Mouse (Mus musculus) adrenal gland, adult 18-20 months (tissue): ENCODE results near the gene Tnip1. TPM values are rescaled to one million over a fixed set of nuclear protein-coding genes. Genes with fewer than 3 reads are reported as not detected.

Experiments
- DNase-seq, 2 experiments: peaks; one replicate each; pipeline ENCODE4 v3.0.0; 2021 to 2022; ENCODE audit warnings: low spot score in 2 of 2
- total RNA-seq, 2 experiments: library from RNA; stranded (reverse); gene quantifications; 1 replicate in 1 of 2; 2 replicates in 1 of 2; pipeline ENCODE4 v1.2.3; 2021

Tnip1 gene
- total RNA-seq, 2 experiments from 2014 or later: 63.7 to 85.8 TPM

- DNase-seq: no peak
Observed at GRCm38 (mm10) chr11:54884937-54885336, 77.8 kb downstream of the Tnip1 start.

DNA sequence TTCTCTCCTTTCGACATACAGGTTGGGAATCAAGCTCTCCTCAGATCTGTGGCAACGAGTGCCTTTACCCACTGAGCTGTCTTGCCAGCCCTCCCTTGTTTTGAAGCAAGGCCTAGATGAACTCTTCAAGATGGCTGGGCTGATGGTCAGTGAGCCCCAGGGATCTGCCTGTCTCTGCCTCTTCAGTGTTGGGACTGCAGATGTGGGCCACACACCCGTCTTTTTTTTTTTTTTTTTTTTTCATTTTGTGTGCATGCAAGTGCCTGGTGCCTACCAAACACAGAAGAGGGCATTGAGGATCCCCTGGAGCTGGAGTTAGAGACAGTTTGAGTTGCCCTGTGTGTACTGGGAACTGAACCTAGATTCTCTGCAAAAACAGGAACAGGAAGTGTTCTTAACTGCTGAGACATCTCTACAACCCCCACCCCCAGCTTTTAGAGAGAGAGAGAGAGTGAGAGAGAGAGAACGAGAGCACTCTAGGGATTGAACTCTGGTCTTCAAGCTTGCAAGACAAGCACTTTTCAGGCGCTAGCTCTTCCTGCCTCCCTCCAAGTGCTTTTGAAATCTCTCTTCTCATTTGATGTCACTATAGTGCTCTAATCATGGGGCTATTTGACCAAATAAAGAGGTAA lies 78.4 kb downstream of the Tnip1 start:
- no peak for DNase-seq

DNA sequence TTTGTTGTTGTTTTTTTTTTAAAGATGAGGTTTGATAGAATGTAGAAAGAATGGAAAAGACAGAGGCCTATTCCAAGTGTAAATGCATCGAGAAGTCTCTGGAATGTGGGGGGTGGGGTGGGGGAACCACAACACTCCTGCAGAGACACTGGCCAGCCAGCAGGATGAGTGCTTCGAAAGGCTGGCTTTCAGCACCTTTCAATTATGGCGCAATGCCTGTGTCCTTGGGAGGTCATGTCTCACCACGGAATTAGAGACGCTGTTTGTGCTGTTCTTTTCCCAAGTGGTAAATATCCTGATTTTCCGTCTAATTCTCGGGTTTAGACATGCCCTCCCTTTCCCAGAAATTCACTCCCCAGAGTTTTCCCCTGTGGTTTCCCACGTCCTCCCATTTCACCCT lies 80.0 kb downstream of the Tnip1 start:
- peak; percentile 45 to 48 for DNase-seq

DNA sequence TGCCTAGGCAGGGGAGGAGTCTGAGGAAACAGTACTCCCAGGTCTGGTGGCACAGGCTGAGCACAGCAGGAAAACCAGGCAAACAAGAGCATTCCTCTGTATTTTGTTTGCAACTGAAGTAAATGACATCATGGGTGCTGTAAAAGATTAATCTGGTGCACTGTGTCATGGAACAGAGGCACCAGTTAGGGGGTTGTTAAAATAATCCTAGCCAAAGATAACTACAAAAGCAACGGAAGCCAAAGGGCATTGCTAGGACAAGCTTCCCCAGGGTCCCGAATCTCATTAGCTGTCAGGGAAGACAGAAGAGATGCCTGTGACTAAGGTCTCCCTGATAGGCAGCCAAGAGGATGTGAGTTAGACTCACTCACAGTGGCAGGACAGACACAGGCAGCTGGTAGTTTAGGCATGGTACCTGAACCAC lies 81.7 kb downstream of the Tnip1 start:
- no peak for DNase-seq

DNA sequence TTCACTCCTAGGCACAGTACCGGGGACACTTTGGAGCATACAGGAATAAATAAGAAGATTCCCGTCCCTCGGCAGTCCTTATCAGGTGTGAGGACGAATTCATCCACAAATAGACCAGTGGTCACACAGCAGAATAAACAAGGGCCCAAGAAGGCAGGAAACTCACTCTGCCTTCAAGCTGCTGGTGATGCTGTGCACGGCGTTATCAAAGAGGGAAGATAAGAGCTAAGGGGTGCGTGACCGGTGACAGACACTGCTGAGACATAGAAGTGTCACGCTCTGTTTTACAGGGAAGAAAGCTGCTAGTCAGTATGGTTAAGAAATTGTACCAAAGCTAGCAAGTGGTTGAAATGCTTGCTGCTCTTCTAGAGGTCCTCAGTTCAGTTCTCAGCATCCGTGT lies 82.8 kb downstream of the Tnip1 start:
- DNase-seq: no peak

- peak; percentile 36 to 50 for DNase-seq
Observed at GRCm38 (mm10) chr11:54879434-54879833, 83.3 kb downstream of the Tnip1 start.

DNA sequence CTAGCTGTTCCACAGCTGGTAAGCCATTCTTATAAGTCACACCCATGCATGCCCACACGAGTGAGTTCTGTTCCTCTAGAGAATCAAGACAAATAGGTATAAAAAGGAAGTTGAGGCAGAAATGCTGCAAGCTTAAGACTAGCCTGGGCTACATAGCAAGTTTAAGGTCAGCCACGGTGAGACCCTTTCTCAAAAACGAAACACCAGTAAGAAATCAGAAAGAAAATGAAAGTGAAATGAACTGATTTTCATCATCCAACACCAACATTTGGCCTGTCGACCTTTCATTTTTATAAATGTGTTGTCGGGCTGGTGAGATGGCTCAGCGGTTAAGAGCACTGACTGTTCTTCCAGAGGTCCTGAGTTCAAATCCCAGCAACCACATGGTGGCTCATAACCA lies 83.8 kb downstream of the Tnip1 start:
- no peak for DNase-seq

DNA sequence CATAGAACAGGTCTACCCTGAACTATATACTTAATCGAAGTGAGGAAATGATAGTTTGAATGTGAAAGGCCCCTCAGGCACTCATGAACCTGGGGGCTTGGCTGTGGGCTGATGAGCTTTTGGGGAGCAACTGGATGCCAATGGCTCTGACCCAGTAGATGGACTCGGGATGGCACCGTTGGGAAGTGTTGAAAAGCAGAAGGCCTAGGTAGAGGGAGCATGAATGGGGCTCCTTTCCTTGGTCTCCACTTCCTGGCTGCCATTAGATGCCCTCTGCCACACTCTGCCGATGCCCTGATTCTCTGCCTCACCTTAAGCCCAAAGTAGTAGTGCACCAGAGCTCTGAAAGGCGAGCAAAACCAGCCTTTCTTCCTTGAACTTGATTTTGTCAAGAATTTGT lies 86.7 kb downstream of the Tnip1 start:
- no peak for DNase-seq

GRCm38 (mm10) chr11:54871831-54872537 lies 90.7 kb downstream of the Tnip1 start:
- DNase-seq: peak in 1 of 2 experiments; percentile 27

DNA sequence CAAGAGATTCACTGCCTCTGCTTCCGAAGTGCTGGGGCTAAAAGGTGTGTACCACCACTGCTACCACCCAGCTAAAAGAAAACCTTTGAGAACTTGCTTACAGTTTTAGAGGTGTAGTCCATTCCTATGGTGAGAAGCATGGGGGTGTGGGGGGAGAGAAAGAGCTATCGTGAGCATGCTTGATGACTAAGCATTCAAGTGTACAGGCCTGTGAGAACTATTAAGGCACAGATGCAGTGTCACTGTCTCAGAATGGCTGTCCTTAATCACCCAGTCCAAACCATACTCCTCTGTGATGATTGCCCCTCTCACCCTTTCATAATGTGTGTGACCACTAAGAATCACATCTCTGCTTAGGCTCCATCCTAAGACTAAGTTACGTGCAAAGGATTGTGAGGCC lies 93.4 kb downstream of the Tnip1 start:
- DNase-seq: no peak

GRCm38 (mm10) chr11:54868445-54868844 lies 94.3 kb downstream of the Tnip1 start:
- DNase-seq: no peak

GRCm38 (mm10) chr11:54867903-54868434 lies 94.7 kb downstream of the Tnip1 start:
- no peak for DNase-seq

- DNase-seq: no peak
Observed at GRCm38 (mm10) chr11:54867049-54867385, 95.7 kb downstream of the Tnip1 start.

DNA sequence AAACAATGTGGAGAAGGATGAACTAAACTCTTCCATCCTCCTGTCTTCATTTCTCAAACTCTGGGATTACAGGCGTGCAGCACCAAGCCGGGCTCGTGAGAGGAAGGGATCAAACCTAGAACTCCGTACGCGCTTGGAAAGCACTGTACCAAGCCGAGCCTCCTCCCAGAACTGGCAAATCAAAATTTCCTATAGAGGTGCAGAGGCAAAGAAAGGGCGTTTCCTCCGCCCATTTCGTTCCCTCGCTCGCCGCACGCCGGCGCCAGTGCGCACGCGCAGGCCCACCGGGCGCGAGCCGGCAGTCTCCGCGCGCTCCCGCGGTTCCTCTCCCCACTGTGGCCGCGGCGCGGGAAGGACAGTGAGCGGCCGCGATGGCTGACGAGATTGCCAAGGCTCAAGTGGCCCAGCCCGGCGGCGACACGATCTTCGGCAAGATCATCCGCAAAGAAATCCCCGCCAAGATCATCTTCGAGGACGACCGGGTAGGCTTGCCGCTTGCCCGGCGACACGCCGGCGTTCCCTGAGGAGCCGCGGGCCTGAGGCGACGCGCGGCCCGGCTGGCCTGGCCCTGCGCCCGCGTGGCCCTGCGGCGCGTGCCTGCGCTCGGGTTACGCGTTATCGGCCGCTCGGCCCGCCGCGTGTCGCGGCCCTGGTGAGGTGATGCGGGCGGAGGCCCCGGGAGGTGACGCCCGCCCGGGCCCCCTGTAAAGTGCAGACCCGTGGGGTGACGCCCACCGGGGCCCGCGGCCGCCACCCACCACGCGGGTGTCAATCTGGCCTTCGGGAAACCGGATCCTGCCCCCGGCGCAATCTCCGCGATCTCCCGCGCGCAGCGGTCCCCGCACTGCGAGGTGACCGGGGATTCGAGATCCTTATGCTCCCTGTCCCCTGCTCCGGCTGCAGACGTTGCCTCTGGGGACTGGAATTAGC lies 96.3 kb downstream of the Tnip1 start, which contains the start of gene Hint1:
Gene Hint1 (plus strand): TSS at position 265 of the 930 bp plus-strand sequence.
- peak; percentile 96 for DNase-seq

GRCm38 (mm10) chr11:54865330-54866085 lies 97.2 kb downstream of the Tnip1 start:
- DNase-seq: no peak

DNA sequence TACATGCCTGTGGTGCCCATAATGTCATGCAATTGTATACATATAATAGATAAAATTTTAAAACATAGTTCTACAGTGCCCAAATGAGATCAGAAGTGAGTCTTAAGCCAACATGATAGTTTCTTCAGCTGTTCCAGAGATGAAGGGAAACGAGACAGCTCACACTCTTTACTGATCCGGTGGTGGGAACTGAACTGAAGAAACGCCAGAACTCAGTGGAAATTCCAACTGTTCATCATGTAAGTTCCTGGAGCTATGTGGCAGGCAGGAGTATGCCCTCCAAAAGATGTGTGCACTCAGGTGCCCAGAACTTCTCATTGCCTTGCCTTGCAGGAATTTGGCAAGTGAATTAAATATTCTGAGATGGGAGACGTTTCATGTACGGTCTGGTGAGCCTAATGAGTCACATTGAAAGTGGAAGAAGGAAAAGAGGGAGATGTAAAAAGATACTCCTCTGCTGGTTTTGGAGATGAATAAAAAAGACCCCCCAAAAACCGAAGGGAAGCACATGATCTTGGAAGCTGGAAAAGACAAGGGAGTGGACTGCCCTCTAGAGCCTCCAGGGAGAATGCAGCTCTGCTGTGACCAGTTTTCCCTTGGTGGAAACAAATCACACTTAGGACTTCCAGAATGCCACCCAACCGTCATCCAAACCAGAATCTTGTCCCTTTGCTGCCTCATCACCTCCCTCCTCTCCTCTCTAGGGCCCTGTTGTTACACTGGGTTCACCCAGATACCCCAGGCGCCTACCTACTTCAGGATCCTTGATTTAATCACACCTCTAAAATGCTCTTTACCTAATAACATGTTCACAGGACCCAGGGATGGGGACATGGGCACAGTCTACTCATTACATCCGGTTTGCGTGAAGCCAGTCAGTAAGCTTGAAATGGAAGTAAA lies 99.8 kb downstream of the Tnip1 start:
- peak in 1 of 2 experiments; percentile 46 for DNase-seq

- DNase-seq: no peak
Observed at GRCm38 (mm10) chr11:54861471-54862420, 101.0 kb downstream of the Tnip1 start.
